Mouse (Mus musculus): ENCODE data around the gene Elmo3. TPM values are rescaled to one million over a fixed set of nuclear protein-coding genes. Genes with fewer than 3 reads are reported as not detected.

The Elmo3 gene
- total RNA-seq, 2 experiments from 2014 or later: 0.61 to 0.64 TPM

- DNase-seq (ENCODE audit: extremely low spot score in 1 of 2, low spot score in 1 of 2): no peak
Observed at GRCm38 (mm10) chr8:105295895-105296573, 9.4 kb upstream of the Elmo3 start, which contains the start of gene Exoc3l. Gene Exoc3l, minus strand, starts transcription at chr8:105296101.

GRCm38 (mm10) chr8:105297511-105298192 is 7.7 kb upstream of the Elmo3 start, which contains the start of gene E2f4:
Gene E2f4, plus strand, starts transcription at chr8:105297663.
- peak; percentile 80 to 85 for DNase-seq (ENCODE audit: extremely low spot score in 1 of 2, low spot score in 1 of 2)

- no peak for DNase-seq (ENCODE audit: extremely low spot score in 1 of 2, low spot score in 1 of 2)
Observed at GRCm38 (mm10) chr8:105298351-105299252, 6.8 kb upstream of the Elmo3 start.

- no peak for DNase-seq (ENCODE audit: extremely low spot score in 1 of 2, low spot score in 1 of 2)
Observed at GRCm38 (mm10) chr8:105299962-105300361, 5.4 kb upstream of the Elmo3 start.

DNA sequence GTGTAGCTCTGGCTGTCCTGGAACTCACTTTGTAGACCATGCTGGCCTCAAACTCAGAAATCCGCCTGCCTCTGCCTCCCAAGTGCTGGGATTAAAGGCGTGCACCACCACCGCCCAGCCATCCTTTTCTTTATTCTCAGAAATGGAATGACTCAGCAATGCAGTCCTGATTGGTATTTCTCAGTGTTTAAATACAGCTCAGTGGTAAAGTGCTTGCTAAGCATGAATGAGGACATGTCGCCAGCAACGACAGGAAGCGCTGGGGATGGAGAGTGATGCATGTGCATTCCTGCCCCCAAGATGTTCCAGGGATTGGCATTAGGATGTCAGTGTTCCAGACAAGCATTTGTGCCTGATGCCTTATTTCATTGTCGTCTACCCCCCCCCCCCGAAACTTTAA is 2.0 kb upstream of the Elmo3 start:
- no peak for DNase-seq (ENCODE audit: extremely low spot score in 1 of 2, low spot score in 1 of 2)

DNA sequence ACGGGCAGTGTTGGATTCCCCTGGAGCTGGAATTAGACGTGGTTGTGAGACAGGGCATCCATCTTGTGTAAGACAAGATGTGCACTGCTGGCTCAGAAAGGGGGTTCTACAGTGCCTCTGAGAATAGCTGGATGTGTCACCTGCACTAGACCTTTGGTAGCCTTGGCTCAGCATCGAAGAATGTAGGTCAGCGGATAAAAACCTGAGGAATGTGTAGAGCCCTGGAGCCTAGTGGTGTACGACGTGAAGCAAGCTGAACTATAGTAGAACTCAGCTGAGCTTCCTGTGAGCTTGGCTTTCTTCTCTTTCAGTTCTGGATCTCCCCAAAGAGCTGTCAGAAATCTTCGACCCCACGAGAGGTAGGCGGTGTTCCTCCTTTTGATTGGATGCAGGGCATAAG is 1.5 kb upstream of the Elmo3 start:
- DNase-seq (ENCODE audit: extremely low spot score in 1 of 2, low spot score in 1 of 2): no peak

DNA sequence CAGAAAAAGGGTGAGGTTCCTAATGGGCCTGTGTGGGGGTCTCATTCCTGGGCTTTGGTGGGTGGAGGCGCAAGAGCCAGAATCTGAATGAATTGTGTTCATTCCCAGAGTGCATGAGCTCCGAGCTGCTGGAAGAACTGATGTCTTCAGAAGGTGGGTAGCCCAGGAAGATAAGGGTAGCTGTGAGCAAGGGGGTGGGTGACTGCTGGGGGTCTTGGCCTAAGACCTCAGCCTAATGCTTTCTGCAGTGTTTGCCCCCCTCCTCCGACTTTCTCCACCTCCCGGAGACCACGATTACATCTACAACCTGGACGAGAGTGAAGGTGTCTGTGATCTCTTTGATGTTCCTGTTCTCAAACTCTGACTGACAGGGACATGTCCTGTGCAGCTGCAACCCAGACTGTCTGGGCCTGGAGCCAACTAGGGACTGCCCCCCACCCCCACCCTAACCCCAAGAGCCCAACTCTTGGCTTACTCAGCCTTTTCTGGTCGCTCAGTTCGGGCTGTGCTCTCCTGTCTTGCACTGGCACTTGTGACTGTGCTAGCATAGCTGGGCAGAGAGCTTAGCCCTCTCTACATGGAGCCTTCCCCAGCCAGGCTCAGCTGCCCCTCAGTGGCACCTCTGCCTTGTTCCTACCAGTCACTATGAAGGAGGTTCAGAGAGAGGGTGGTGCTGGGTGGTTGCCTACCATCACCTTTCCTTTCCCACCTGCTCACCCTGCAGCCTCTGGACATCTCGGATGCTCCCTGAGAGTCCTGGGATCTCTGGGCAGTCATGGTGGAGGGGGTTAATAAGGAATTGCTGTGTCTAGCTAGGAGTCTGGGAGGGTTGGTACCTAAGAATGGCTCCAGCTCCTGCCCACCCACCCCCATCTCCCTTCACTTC is 833 bp upstream of the Elmo3 start:
- no peak for DNase-seq (ENCODE audit: extremely low spot score in 1 of 2, low spot score in 1 of 2)

DNA sequence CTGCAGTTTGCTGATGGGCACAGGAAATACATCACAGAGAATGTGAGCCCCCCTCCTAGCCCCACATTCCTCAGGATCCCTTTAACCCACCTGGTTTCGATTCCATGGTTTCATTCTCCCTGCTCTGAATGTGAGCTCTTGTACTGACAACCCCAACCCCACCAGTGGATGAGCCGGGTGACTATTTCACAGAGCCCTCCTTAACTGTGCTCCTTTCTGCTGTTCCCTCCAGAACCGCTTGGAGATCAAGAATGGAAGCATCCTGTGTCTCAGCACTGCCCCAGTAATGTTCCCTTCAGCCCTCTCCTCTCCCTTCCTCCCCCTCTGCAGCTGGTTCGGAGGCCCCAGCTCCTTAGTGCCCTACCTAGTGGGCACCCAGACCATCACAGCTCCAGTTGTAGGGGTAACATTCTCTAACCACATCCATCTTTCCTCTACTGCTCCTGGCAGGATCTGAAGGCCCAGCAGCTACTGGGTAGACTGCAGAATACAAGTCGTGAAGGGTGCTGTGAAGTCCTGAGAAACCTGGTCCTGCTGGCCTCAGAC is 818 bp downstream of the Elmo3 start:
- DNase-seq (ENCODE audit: extremely low spot score in 1 of 2, low spot score in 1 of 2): no peak

DNA sequence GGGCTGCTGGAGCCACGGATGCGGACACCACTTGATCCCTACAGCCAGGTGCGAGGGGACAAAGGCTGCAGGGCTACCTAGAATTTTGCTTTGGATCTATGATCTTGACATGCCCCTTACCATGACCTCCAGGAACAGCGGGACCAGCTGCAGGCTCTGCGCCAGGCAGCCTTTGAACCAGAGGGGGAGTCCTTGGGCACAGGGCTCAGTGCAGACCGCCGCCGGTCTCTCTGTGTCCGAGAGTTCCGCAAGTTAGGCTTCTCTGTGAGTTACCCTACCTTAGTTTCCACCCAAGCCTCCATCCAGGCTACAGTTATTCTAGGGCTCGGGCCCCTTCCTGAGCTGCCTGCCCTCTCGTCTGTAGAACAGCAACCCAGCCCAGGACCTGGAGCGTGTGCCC is 2.3 kb downstream of the Elmo3 start:
- DNase-seq (ENCODE audit: extremely low spot score in 1 of 2, low spot score in 1 of 2): no peak

DNA sequence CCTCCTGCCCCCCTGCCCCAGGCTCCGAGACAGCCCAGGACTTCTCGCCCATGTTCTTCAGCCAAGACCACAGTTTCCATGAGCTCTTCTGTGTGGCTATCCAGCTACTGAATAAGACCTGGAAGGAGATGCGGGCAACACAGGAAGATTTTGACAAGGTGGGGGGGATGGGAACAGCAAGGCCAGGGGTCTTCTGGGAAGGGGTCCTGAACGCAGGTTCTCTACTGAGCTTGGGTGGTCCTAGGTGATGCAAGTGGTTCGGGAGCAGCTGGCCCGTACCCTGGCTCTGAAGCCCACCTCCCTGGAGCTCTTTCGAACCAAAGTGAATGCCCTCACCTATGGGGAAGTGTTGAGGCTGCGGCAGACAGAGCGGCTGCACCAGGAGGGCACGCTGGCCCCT is 3.0 kb downstream of the Elmo3 start:
- DNase-seq (ENCODE audit: extremely low spot score in 1 of 2, low spot score in 1 of 2): no peak

DNA sequence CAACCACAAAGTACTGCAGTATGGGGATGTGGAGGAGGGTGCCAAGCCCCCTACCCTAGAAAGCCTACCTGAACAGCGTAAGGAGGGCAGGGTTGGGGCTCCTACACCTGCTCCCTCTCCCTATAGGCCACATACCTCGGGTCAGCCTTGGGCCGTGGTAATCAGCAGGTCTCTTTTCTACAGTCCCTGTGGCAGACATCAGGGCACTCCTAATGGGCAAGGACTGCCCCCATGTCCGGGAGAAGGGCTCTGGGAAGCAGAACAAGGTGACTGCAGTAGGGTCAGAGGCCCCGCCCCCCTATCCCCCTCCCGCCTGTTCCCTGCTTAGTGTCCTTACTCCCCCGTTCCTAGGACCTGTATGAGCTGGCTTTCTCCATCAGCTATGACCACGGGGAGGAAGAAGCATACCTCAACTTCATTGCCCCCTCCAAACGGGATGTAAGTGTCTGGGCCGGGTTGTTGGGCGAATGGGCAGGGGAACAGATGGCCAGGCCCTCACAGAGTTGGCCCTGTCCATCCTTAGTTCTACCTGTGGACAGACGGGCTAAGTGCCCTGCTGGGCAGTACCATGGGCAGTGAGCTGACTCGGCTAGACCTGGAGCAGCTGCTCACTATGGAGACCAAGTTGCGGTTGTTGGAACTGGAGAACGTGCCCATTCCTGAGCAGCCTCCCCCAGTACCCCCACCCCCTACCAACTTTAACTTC is 3.9 kb downstream of the Elmo3 start:
- no peak for DNase-seq (ENCODE audit: extremely low spot score in 1 of 2, low spot score in 1 of 2)

- DNase-seq (ENCODE audit: extremely low spot score in 1 of 2, low spot score in 1 of 2): no peak
Observed at GRCm38 (mm10) chr8:105310118-105310517, 4.7 kb downstream of the Elmo3 start.

GRCm38 (mm10) chr8:105311718-105312117 is 6.3 kb downstream of the Elmo3 start:
- DNase-seq (ENCODE audit: extremely low spot score in 1 of 2, low spot score in 1 of 2): no peak

DNA sequence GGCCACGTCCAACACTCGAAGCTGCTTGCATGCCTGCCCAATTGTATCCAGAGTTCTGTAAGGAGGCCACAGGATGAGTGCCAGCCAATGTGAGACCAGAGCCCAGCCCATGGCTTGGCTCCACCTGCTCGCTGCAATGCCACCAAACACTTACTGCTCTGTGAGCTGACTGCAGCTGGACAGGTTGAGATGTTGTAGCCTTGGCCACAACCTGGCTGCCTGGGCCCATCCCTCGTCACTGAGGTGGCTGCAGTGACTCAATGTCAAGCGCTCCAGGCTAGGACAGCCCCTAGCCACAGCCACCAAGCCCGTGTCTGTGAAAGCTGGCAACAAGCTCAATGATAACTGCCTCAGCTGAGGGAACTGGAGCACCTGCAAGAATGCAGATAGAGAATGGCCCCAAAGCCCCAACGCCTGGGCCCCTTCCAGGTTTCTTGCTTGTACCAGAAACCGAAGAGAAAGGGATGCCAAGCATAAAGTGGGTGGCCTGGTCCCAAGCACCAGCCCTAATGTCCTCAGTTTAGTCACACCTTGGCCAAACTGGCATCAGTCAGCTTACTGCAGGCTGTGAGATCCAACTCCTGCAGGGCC is 7.6 kb downstream of the Elmo3 start:
- DNase-seq (ENCODE audit: extremely low spot score in 1 of 2, low spot score in 1 of 2): no peak

DNA sequence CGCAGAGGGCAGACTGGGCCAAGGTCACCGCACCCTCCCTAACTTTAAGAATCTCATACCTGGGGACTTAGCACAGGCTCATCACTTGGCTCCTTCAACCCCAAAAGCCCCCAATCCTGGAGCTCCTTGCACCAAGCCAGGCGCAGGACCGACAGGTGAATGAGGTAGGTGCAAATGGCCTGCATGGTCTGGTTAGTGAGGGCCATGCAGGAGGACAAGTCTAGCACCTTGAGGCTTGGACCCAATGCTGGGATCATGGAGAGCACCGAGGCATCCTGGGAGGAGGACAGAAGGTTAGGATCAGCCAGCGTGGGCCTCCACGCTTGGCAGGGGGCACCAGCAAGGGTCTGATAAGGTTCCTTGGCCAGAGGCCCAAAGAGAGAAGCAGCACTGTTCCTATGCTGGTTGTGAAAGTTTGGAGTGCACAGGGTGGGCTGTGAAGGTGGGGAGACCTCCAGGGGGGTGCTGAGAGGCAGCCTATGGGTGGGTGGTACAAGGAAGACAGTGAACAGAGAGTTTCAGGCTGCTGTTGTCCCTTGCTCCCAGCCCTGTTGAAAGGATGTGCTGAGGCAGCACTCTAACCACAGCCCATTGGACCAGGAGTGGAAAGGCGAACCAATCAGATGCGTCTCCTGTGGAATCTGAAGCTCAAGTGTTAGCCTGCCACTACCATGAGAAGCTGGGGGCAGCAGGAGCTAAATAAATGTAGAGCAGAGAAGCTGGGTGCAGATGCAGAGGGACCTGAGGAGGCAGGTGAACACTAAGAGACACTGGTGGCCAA is 8.4 kb downstream of the Elmo3 start:
- no peak for DNase-seq (ENCODE audit: extremely low spot score in 1 of 2, low spot score in 1 of 2)

DNA sequence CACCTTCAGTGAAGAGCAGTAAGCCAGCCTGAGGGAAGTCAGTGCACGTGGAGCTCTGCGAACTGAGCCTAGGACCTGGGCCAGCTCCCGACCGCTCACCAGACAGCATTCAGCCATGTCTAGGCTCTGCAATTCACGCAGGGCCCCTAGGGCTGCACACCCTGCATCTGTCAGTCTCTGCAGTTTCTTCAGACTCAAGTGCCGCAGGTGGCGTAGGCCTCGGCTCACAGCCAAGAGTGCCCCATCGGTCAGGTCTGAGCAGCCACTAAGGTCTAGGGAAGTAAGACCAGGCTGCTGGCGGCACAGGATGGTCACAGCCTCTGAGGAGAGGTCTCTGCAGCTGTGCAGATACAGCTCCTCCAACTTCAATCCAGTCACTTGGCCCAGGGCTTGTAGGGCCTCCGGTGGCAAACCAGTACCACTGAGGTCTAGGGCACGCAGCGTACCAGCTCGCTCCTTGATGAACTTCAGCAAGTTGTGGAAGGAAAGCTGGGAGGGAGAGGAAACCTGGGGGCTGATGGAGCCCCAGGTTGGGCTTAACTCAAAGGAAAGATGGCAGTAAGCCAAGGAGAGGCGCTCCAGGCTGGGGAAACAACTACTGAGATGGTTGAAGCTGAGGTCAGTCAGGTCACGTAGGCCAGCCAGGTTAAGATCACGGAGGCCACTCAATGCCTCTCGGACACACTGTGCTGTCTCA is 9.8 kb downstream of the Elmo3 start:
- no peak for DNase-seq (ENCODE audit: extremely low spot score in 1 of 2, low spot score in 1 of 2)

DNA sequence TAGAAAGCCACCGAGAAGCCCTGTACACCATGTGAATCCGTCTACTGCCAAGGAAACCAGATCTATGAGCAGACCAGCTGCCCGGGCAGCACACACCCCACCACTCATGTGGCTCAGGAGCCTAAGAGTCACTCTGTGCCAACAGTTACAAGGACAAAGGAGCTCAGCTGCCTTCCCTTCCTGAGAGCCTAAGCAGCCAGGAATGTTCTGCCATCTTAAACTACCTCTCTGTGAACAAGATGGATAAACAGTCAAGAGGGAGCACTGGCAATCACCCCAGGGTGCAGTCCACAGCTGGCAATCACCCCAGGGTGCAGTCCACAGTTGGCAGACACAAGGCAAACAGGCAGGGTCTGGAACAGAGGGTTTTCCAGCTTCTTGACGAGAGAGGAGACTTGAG is 12.5 kb downstream of the Elmo3 start:
- no peak for DNase-seq (ENCODE audit: extremely low spot score in 1 of 2, low spot score in 1 of 2)
